Mouse (Mus musculus) hindbrain, embryonic 11.5 days (tissue): ENCODE results near the gene Dnajb6. TPM values are rescaled to one million over a fixed set of nuclear protein-coding genes. Genes with fewer than 3 reads are reported as not detected.

Experiments used
- polyA plus RNA-seq: library from polyadenylated mRNA; unstranded; fragments of >200 nt; fragmentation: Nextera tagmentation; extraction: Ambion mirVana; gene quantifications from 2 replicates; pipeline ENCODE4 v1.2.1, GENCODE M21; 2014

Gene Dnajb6
- polyA plus RNA-seq, 1 experiment from 2014 or later: 231 TPM

Other genes starting within 250 kb of the Dnajb6 start
- 31.0 and 36.4 TPM in 2 replicates for gene Ube3c, start 166.4 kb upstream of the Dnajb6 start, polyA plus RNA-seq
- not detected in 2 replicates for gene Gm5129, start 248 bp downstream of the Dnajb6 start, polyA plus RNA-seq